Comparison of ENCODE assay signal across 9 mouse cellular contexts in genomic region chr4:155398222-155398540, GRCm38 (mm10). TPM values are rescaled to one million over a fixed set of nuclear protein-coding genes. Genes with fewer than 3 reads are reported as not detected.
DNase-seq lines count a peak whose midpoint lies in the region; ATAC-seq and TF ChIP-seq lines count a peak whose summit lies in the region.
"Had no signal": no experiment of that assay in that cellular context is flagged by ENCODE, and none has a peak within 500 bp of the region (broad histone marks: within the 10 kb centered on the region; RNA-seq: fewer than 3 reads in every experiment).

No protein-coding gene starts in this region.

- no peak for TF ChIP-seq CTCF in cortical plate, adult 2 months (IDR thresholded peaks at IDR 0.05; ENCODE audit: extremely low read depth, insufficient read depth, low read length)

- H3K4me3 ChIP-seq in heart, embryonic 15.5 days = peak overlapping the region; percentile 39
- peak overlapping the region; percentile 96 for H3K4me3 ChIP-seq in cortical plate, adult 2 months (ENCODE audit: insufficient read depth, low read length)
- H3K4me3 ChIP-seq in hindbrain, embryonic 14.5 days (replicated peaks; ENCODE audit: low read length) = peak overlapping the region; percentile 36
- H3K4me3 ChIP-seq in midbrain, embryonic 13.5 days (replicated peaks) = peak overlapping the region; percentile 43
- H3K4me3 ChIP-seq: myocyte had no signal

- 3% methylated on average over 9 of the region's 9 CpGs for WGBS in heart, embryonic 15.5 days
- 4% methylated on average over 9 of the region's 9 CpGs for WGBS in hindbrain, embryonic 14.5 days
- 4% methylated on average over 9 of the region's 9 CpGs for WGBS in midbrain, embryonic 13.5 days

- no peaks in the 10 kb centered on the region for H3K9me3 ChIP-seq in heart, embryonic 15.5 days (replicated peaks)
- no peaks in the 10 kb centered on the region for H3K9me3 ChIP-seq in hindbrain, embryonic 14.5 days (ENCODE audit: control insufficient read depth, low read length)
- no peaks in the 10 kb centered on the region for H3K9me3 ChIP-seq in midbrain, embryonic 13.5 days

- H3K27ac ChIP-seq in heart, embryonic 15.5 days = no peak overlapping the region
- H3K27ac ChIP-seq in cortical plate, adult 2 months (ENCODE audit: insufficient read depth, low read length) = no peak overlapping the region
- H3K27ac ChIP-seq in hindbrain, embryonic 14.5 days = no peak overlapping the region
- H3K27ac ChIP-seq in midbrain, embryonic 13.5 days = no peak overlapping the region

- no peak for DNase-seq in heart, postnatal 4 days
- no peak for DNase-seq in hindbrain, embryonic 14.5 days (ENCODE audit: low spot score)
- no peak for DNase-seq in layer of hippocampus, adult 11-12 months (ENCODE audit: low spot score)
- DNase-seq in adrenal gland, adult 8-10 months = no peak
- no peak for DNase-seq in layer of hippocampus, adult 8-10 months (ENCODE audit: low spot score in 2 of 2)

- peaks cover 7% of the 10 kb centered on the region for H3K4me1 ChIP-seq in heart, embryonic 15.5 days (replicated peaks)
- H3K4me1 ChIP-seq in cortical plate, adult 2 months (ENCODE audit: control insufficient read depth, insufficient read depth, low read length) = peaks cover 5% of the 10 kb centered on the region
- H3K4me1 ChIP-seq in hindbrain, embryonic 14.5 days (replicated peaks; ENCODE audit: control insufficient read depth, insufficient read depth, low read length) = no peaks in the 10 kb centered on the region
- H3K4me1 ChIP-seq in midbrain, embryonic 13.5 days (replicated peaks) = peaks cover 10% of the 10 kb centered on the region

- no peaks in the 10 kb centered on the region for H3K36me3 ChIP-seq in heart, embryonic 15.5 days
- H3K36me3 ChIP-seq in hindbrain, embryonic 14.5 days (replicated peaks; ENCODE audit: control insufficient read depth, insufficient read depth) = no peaks in the 10 kb centered on the region
- no peaks in the 10 kb centered on the region for H3K36me3 ChIP-seq in midbrain, embryonic 13.5 days

- TF ChIP-seq POLR2A in cortical plate, adult 2 months (IDR thresholded peaks at IDR 0.05; ENCODE audit: extremely low read depth, insufficient read depth, low read length) = no peak

- H3K27me3 ChIP-seq in heart, embryonic 15.5 days = peaks cover 61% of the 10 kb centered on the region
- peaks cover 49% of the 10 kb centered on the region for H3K27me3 ChIP-seq in hindbrain, embryonic 14.5 days (ENCODE audit: control insufficient read depth, insufficient read depth, low read length)
- peaks cover 65% of the 10 kb centered on the region for H3K27me3 ChIP-seq in midbrain, embryonic 13.5 days

- peak overlapping the region; percentile 69 for H3K4me2 ChIP-seq in heart, embryonic 15.5 days
- H3K4me2 ChIP-seq in hindbrain, embryonic 14.5 days (replicated peaks) = peak overlapping the region; percentile 64
- H3K4me2 ChIP-seq in midbrain, embryonic 13.5 days (replicated peaks) = peak overlapping the region; percentile 67

- H3K9ac ChIP-seq in heart, embryonic 15.5 days = no peak overlapping the region
- 0 out of 2 replicates have a peak overlapping the region, but pooled peaks have one; percentile 22 for H3K9ac ChIP-seq in hindbrain, embryonic 14.5 days
- peak overlapping the region; percentile 49; the same call in 1 of the 2 replicates for H3K9ac ChIP-seq in midbrain, embryonic 13.5 days (replicated peaks)

- no peak for ATAC-seq in heart, embryonic 15.5 days (replicated peaks; ENCODE audit: insufficient number of reproducible peaks, insufficient read depth, low FRiP score, low read depth)
- ATAC-seq in hindbrain, embryonic 14.5 days (ENCODE audit: low FRiP score) = no peak
- ATAC-seq in midbrain, embryonic 13.5 days = no peak

RNA-seq across cellular contexts. Expression of gene Gabrd, which starts 0.3 kb away (rescaled TPM):
- polyA plus RNA-seq in heart, embryonic 15.5 days (2015; fragmentation: Nextera tagmentation; extraction: Ambion mirVana) = 0.06 TPM in 1 of 2 replicates, not detected in the other
- total RNA-seq in heart, postnatal 4 days (2021) = not detected
- polyA plus RNA-seq in cortical plate, adult 2 months (2012; rRNA removed) = 129 and 141 TPM in 2 replicates
- polyA plus RNA-seq in hindbrain, embryonic 14.5 days (2014; fragmentation: Nextera tagmentation; extraction: Ambion mirVana) = 0.13 TPM in 1 of 2 replicates, not detected in the other
- 0.11 TPM in 1 of 2 replicates, not detected in the other for polyA plus RNA-seq in midbrain, embryonic 13.5 days (2015; fragmentation: Nextera tagmentation; extraction: Ambion mirVana)
- total RNA-seq in adrenal gland, adult 8-10 months (2022) = under 1 TPM in 3 of 4 experiments, not detected in 1; 0.17 to 0.40 (median 0.24) TPM
- total RNA-seq in layer of hippocampus, adult 8-10 months (2022) = 10 to 100 TPM; 23.0 to 25.0 (median 24.7) TPM

RNA-seq across cellular contexts. Expression of gene Cfap74, which starts 10.8 kb away (rescaled TPM):
- 0.60 and 0.82 TPM in 2 replicates for polyA plus RNA-seq in heart, embryonic 15.5 days (2015; fragmentation: Nextera tagmentation; extraction: Ambion mirVana)
- total RNA-seq in heart, postnatal 4 days (2021) = under 1 TPM; 0.25 to 0.33 TPM
- polyA plus RNA-seq in cortical plate, adult 2 months (2012; rRNA removed) = 20.4 and 21.9 TPM in 2 replicates
- 4.6 and 4.9 TPM in 2 replicates for polyA plus RNA-seq in hindbrain, embryonic 14.5 days (2014; fragmentation: Nextera tagmentation; extraction: Ambion mirVana)
- 3.8 and 4.2 TPM in 2 replicates for polyA plus RNA-seq in midbrain, embryonic 13.5 days (2015; fragmentation: Nextera tagmentation; extraction: Ambion mirVana)
- total RNA-seq in adrenal gland, adult 8-10 months (2022) = 1 to 10 TPM; 1.0 to 3.4 (median 1.4) TPM
- total RNA-seq in layer of hippocampus, adult 8-10 months (2022) = 10 to 100 TPM; 11.0 to 16.5 (median 15.2) TPM

RNA-seq across cellular contexts. Expression of gene Prkcz, which starts 37.0 kb away (rescaled TPM):
- 6.3 and 7.3 TPM in 2 replicates for polyA plus RNA-seq in heart, embryonic 15.5 days (2015; fragmentation: Nextera tagmentation; extraction: Ambion mirVana)
- 1 to 10 TPM; 2.0 to 2.1 TPM for total RNA-seq in heart, postnatal 4 days (2021)
- 295 and 315 TPM in 2 replicates for polyA plus RNA-seq in cortical plate, adult 2 months (2012; rRNA removed)
- 73.9 and 80.8 TPM in 2 replicates for polyA plus RNA-seq in hindbrain, embryonic 14.5 days (2014; fragmentation: Nextera tagmentation; extraction: Ambion mirVana)
- polyA plus RNA-seq in midbrain, embryonic 13.5 days (2015; fragmentation: Nextera tagmentation; extraction: Ambion mirVana) = 56.7 and 59.5 TPM in 2 replicates
- total RNA-seq in adrenal gland, adult 8-10 months (2022) = 10 to 100 TPM in 2 of 4 experiments, 1 to 10 TPM in 2; 9.1 to 13.9 (median 11.7) TPM
- 100 to 1,000 TPM; 144 to 189 (median 169) TPM for total RNA-seq in layer of hippocampus, adult 8-10 months (2022)

Comparison
In these comparisons a context has a peak if more than half of its experiments do, and no peak if none do; other contexts are left out.
1. H3K4me3 ChIP-seq: peak in every context shown above with its lines; median percentile 96 in cortical plate, adult 2 months; 43 in midbrain, embryonic 13.5 days; 39 in heart, embryonic 15.5 days; 36 in hindbrain, embryonic 14.5 days.
2. RNA of gene Gabrd, which starts 0.3 kb away (polyA plus RNA-seq): 129 to 141 TPM in cortical plate, adult 2 months; 0.13 TPM in hindbrain, embryonic 14.5 days, 0.06 TPM in heart, embryonic 15.5 days and 0.11 TPM in midbrain, embryonic 13.5 days; every median in the first group is over 100 times any median in the second.
3. Peak in every context shown above with its lines, with median percentiles within 50 percentile points of each other: H3K4me2 ChIP-seq.